Mouse (Mus musculus) small intestine, adult 2 months (tissue): ENCODE data around the gene Tbcb. TPM values are rescaled to one million over a fixed set of nuclear protein-coding genes. Genes with fewer than 3 reads are reported as not detected.
"Not testable (repeated sequence)": the region's sequence is repeated elsewhere in the genome, so short reads cannot be mapped to it uniquely, and the experiment has no call there.

Source experiments
- H3K27ac ChIP-seq: fragments of 200-500 bp; 2 replicates; pipeline ENCODE4 v1.5.1; 2012; ENCODE audit warnings: low read depth, low read length, control low read depth, inconsistent platforms; ENCODE audit not compliant: insufficient read depth
- H3K27me3 ChIP-seq: fragments of 200-500 bp; 2 replicates; pipeline ENCODE4 v1.6.1; 2012; ENCODE audit warnings: mild to moderate bottlenecking, moderate library complexity, low read length, inconsistent platforms; ENCODE audit not compliant: control insufficient read depth, insufficient read depth
- H3K36me3 ChIP-seq: fragments of 200-500 bp; 2 replicates; pipeline ENCODE4 v1.6.1; 2012; ENCODE audit warnings: mild to moderate bottlenecking, low read length, control low read depth, inconsistent platforms; ENCODE audit not compliant: control insufficient read depth, insufficient read depth
- H3K4me1 ChIP-seq: fragments of 200-500 bp; 2 replicates; pipeline ENCODE4 v1.6.1; 2012; ENCODE audit warnings: low read length, inconsistent platforms, mixed read lengths; ENCODE audit not compliant: control insufficient read depth, insufficient read depth, insufficient read length
- H3K4me3 ChIP-seq: fragments of 200-500 bp; 2 replicates; pipeline ENCODE4 v1.5.1; 2012; ENCODE audit warnings: low read depth, mild to moderate bottlenecking, control low read depth, inconsistent platforms, low read length, moderate library complexity
- CTCF ChIP-seq: fragments of 200-500 bp; IDR thresholded peaks from 2 replicates; pipeline ENCODE4 v1.5.1; 2012; ENCODE audit warnings: low read depth, mild to moderate bottlenecking, control low read depth, inconsistent platforms, low read length, moderate library complexity, mixed read lengths; ENCODE audit not compliant: insufficient replicate concordance, insufficient read length; ENCODE audit errors: extremely low read depth
- POLR2A ChIP-seq: fragments of 200-500 bp; IDR thresholded peaks from 2 replicates; pipeline ENCODE4 v1.6.1; 2012; ENCODE audit warnings: low read depth, mild to moderate bottlenecking, control low read depth, inconsistent platforms, low read length, moderate library complexity
- WGBS: fragments of 180-500 bp; shearing (Covaris S2); methylation state at CpG from one replicate; pipeline ENCODE4 v1.1.7; 2018; 5-methylcytosine and 5-hydroxymethylcytosine counted together
- polyA plus RNA-seq: library from polyadenylated mRNA; depleted of rRNA; stranded (reverse); fragments of >200 nt; gene quantifications from 2 replicates; pipeline ENCODE4 v1.2.3, GENCODE M21; 2012

Tbcb gene
- polyA plus RNA-seq, 1 experiment = 45.2 TPM

GRCm38 (mm10) chr7:30269641-30270040, 37.6 kb upstream of the Tbcb start:
- TF ChIP-seq CTCF (no peak), POLR2A (no peak)
- H3K27me3 ChIP-seq = no peaks in the 10 kb centered on the region
- H3K4me1 ChIP-seq = no peaks in the 10 kb centered on the region
- 0 out of 2 replicates have a peak, but pooled peaks cover 1% of the 10 kb centered on the region for H3K36me3 ChIP-seq
- WGBS = 85% methylated on average over 4 of the region's 4 CpGs
- no peak overlapping the region for H3K27ac ChIP-seq
- H3K4me3 ChIP-seq = no peak overlapping the region

- no peaks in the 10 kb centered on the region for H3K4me1 ChIP-seq
These were observed 34.7 kb upstream of the Tbcb start for GRCm38 (mm10) chr7:30266780-30267179.

GRCm38 (mm10) chr7:30265935-30266334, 33.9 kb upstream of the Tbcb start:
- H3K4me1 ChIP-seq = no peaks in the 10 kb centered on the region
- H3K4me3 ChIP-seq = no peak overlapping the region
- WGBS = 89% methylated on average over 7 of the region's 7 CpGs
- H3K27me3 ChIP-seq = no peaks in the 10 kb centered on the region
- TF ChIP-seq CTCF = no peak
- no peak for TF ChIP-seq POLR2A
- H3K36me3 ChIP-seq = 0 out of 2 replicates have a peak, but pooled peaks cover 1% of the 10 kb centered on the region
- H3K27ac ChIP-seq = no peak overlapping the region

More at GRCm38 (mm10) chr7:30266780-30267179, 34.7 kb upstream of the Tbcb start:
- Histone ChIP-seq H3K4me3 (no peak overlapping the region), H3K36me3 (0 out of 2 replicates have a peak, but pooled peaks cover 1% of the 10 kb centered on the region), H3K27me3 (no peaks in the 10 kb centered on the region), H3K27ac (no peak overlapping the region)
- 88% methylated on average over 3 of the region's 3 CpGs for WGBS
- TF ChIP-seq POLR2A (no peak), CTCF (no peak)

GRCm38 (mm10) chr7:30265531-30265930, 33.5 kb upstream of the Tbcb start:
- Histone ChIP-seq H3K27me3 (no peaks in the 10 kb centered on the region), H3K36me3 (0 out of 2 replicates have a peak, but pooled peaks cover 1% of the 10 kb centered on the region), H3K4me1 (no peaks in the 10 kb centered on the region), H3K27ac (no peak overlapping the region), H3K4me3 (no peak overlapping the region)
- WGBS = 90% methylated on average over 5 of the region's 5 CpGs
- no peak for TF ChIP-seq CTCF
- no peak for TF ChIP-seq POLR2A

- Histone ChIP-seq H3K27me3 (no peaks in the 10 kb centered on the region), H3K4me1 (no peaks in the 10 kb centered on the region), H3K36me3 (peaks cover 1% of the 10 kb centered on the region; the same call in 1 of the 2 replicates), H3K27ac (no peak overlapping the region), H3K4me3 (no peak overlapping the region)
- WGBS = 52% methylated on average over 2 of the region's 2 CpGs
- TF ChIP-seq POLR2A = no peak
- TF ChIP-seq CTCF = no peak
These were observed 33.0 kb upstream of the Tbcb start for GRCm38 (mm10) chr7:30265041-30265440.

GRCm38 (mm10) chr7:30251956-30252954, 20.2 kb upstream of the Tbcb start:
- no peaks in the 10 kb centered on the region for H3K4me1 ChIP-seq
- no peaks in the 10 kb centered on the region for H3K27me3 ChIP-seq
- TF ChIP-seq CTCF = no peak
- TF ChIP-seq POLR2A = no peak
- H3K27ac ChIP-seq = no peak overlapping the region
- H3K4me3 ChIP-seq = no peak overlapping the region
- 61% methylated on average over 12 of the region's 12 CpGs for WGBS
- H3K36me3 ChIP-seq = no peaks in the 10 kb centered on the region

GRCm38 (mm10) chr7:30237374-30237773, 5.3 kb upstream of the Tbcb start:
- H3K4me1 ChIP-seq, H3K27me3 ChIP-seq, H3K4me3 ChIP-seq, H3K36me3 ChIP-seq, H3K27ac ChIP-seq: not testable (repeated sequence)
- 82% methylated on average over 3 of the region's 3 CpGs for WGBS
